Mouse (Mus musculus) thymus, adult 2 months (tissue): Measurements from ENCODE around the gene Efnb2. TPM values are rescaled to one million over a fixed set of nuclear protein-coding genes. Genes with fewer than 3 reads are reported as not detected.

Experiments
- DNase-seq: peaks from one replicate; pipeline ENCODE4 v3.0.0; 2021
- H3K27ac ChIP-seq: fragments of 200-500 bp; 2 replicates; pipeline ENCODE4 v1.5.1; 2012; ENCODE audit warnings: low read length, control low read depth; ENCODE audit not compliant: control insufficient read depth, insufficient read depth
- H3K27me3 ChIP-seq: fragments of 200-500 bp; 2 replicates; pipeline ENCODE4 v1.6.1; 2012; ENCODE audit warnings: mild to moderate bottlenecking, low read length, moderate library complexity, mixed read lengths; ENCODE audit not compliant: control insufficient read depth, insufficient read depth
- H3K36me3 ChIP-seq: fragments of 200-500 bp; 2 replicates; pipeline ENCODE4 v1.6.1; 2012; ENCODE audit warnings: mild to moderate bottlenecking, low read length, moderate library complexity; ENCODE audit not compliant: control insufficient read depth, insufficient read depth
- H3K4me1 ChIP-seq: fragments of 200-500 bp; replicated peaks from 2 replicates; pipeline ENCODE4 v1.6.1; 2012; ENCODE audit warnings: low read length; ENCODE audit not compliant: control insufficient read depth, insufficient read depth
- H3K4me3 ChIP-seq: fragments of 200-500 bp; 2 replicates; pipeline ENCODE4 v1.5.1; 2012; ENCODE audit warnings: mild to moderate bottlenecking, low read length, control low read depth, moderate library complexity; ENCODE audit not compliant: control insufficient read depth, insufficient read depth
- CTCF ChIP-seq: fragments of 200-500 bp; IDR thresholded peaks from 2 replicates; pipeline ENCODE4 v1.5.1; 2012; ENCODE audit warnings: mild to moderate bottlenecking, control low read depth, low read length, moderate library complexity, borderline replicate concordance; ENCODE audit not compliant: control insufficient read depth, poor library complexity, insufficient read depth; ENCODE audit errors: extremely low read depth
- POLR2A ChIP-seq: fragments of 200-500 bp; IDR thresholded peaks from 2 replicates; pipeline ENCODE4 v1.6.1; 2012; ENCODE audit warnings: mild to moderate bottlenecking, low read length, control low read depth, moderate library complexity; ENCODE audit not compliant: control insufficient read depth, poor library complexity, insufficient read depth; ENCODE audit errors: extremely low read depth
- WGBS: fragments of 180-500 bp; shearing (Covaris S2); methylation state at CpG from one replicate; pipeline ENCODE4 v1.1.7; 2018; 5-methylcytosine and 5-hydroxymethylcytosine counted together
- polyA plus RNA-seq: library from polyadenylated mRNA; depleted of rRNA; stranded (reverse); fragments of >200 nt; gene quantifications from 2 replicates; pipeline ENCODE4 v1.2.3, GENCODE M21; 2012; rRNA removed

Efnb2 gene
- 17.6 and 17.8 TPM in 2 replicates for polyA plus RNA-seq

GRCm38 (mm10) chr8:8661103-8661758 is at the start of gene Efnb2:
TSS of gene Efnb2 (minus strand) at chr8:8661242.
- TF ChIP-seq CTCF, result no peak
- peak; percentile 57; the same call in 1 of the 2 replicates for TF ChIP-seq POLR2A
- Histone ChIP-seq H3K4me1 (peaks cover 11% of the 10 kb centered on the region), H3K27ac (no peak within 1 kb of the TSS), H3K27me3 (peaks cover 17% of the 10 kb centered on the region), H3K4me3 (peak within 1 kb of the TSS; percentile 58), H3K36me3 (peaks cover 3% of the 10 kb centered on the region; the same call in 1 of the 2 replicates)
- under 1% methylated on average over 70 of the region's 70 CpGs for WGBS
- DNase-seq, result peak; percentile 98

- 66% methylated on average over 9 of the region's 9 CpGs for WGBS
- no peak for DNase-seq
- H3K4me3 ChIP-seq, result no peak overlapping the region
- no peaks in the 10 kb centered on the region for H3K36me3 ChIP-seq
- no peak for TF ChIP-seq CTCF
- no peak for TF ChIP-seq POLR2A
- H3K4me1 ChIP-seq, result no peaks in the 10 kb centered on the region
- H3K27ac ChIP-seq, result no peak overlapping the region
- H3K27me3 ChIP-seq, result no peaks in the 10 kb centered on the region
Measured at GRCm38 (mm10) chr8:8704813-8705212, 43.8 kb upstream of the Efnb2 start.

DNA sequence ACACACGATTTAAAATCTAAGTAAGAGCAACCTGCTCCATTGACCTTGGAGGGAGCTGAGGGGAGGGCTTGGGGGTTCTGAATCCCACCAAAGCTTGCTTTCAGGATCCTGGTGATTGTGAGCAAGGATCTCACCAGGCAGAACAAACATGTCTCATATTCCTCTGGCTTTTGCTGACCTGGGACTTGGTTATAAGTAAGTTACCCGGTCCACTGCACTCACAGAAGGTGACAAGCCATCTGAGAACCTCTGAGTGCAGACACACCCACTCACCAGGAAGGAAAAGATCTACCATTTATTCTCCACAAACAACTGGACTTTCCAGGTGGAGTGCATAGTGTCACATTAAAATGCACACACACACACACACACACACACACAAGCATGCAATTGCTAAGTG is 42.6 kb upstream of the Efnb2 start:
- 55% methylated on average over 2 of the region's 2 CpGs for WGBS
- Histone ChIP-seq H3K4me3 (no peak overlapping the region), H3K27me3 (no peaks in the 10 kb centered on the region), H3K36me3 (no peaks in the 10 kb centered on the region), H3K4me1 (no peaks in the 10 kb centered on the region), H3K27ac (no peak overlapping the region)
- DNase-seq, result no peak
- no peak for TF ChIP-seq POLR2A
- no peak for TF ChIP-seq CTCF

DNA sequence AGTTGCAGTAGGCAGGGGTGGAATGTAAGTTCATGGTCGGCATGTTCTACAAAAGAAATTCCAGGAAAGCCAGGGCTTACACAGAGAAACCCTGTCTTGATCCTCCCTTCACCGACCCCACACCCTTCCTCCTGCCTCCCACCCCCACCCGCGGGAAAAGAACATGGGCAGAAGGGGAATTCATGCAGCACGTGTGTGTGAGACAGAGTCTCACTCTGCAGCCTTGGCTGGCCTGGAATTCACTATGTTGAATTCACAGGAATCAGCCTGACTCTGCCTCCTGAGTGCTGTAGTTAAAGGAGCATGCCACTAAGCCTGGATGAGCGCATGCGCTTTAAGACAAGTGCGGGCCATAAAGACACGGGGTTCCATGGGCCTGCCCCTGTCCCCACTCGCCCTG is 39.8 kb upstream of the Efnb2 start:
- TF ChIP-seq POLR2A, result no peak
- no peak for TF ChIP-seq CTCF
- H3K27ac ChIP-seq, result no peak overlapping the region
- no peak for DNase-seq
- no peaks in the 10 kb centered on the region for H3K36me3 ChIP-seq
- H3K4me1 ChIP-seq, result no peaks in the 10 kb centered on the region
- no peak overlapping the region for H3K4me3 ChIP-seq
- H3K27me3 ChIP-seq, result no peaks in the 10 kb centered on the region
- WGBS, result 95% methylated on average over 10 of the region's 10 CpGs

GRCm38 (mm10) chr8:8700229-8700628 is 39.2 kb upstream of the Efnb2 start:
- no peaks in the 10 kb centered on the region for H3K4me1 ChIP-seq
- 89% methylated on average over 4 of the region's 4 CpGs for WGBS
- no peaks in the 10 kb centered on the region for H3K36me3 ChIP-seq
- no peak overlapping the region for H3K4me3 ChIP-seq
- H3K27ac ChIP-seq, result no peak overlapping the region
- TF ChIP-seq POLR2A (no peak), CTCF (no peak)
- no peak for DNase-seq
- H3K27me3 ChIP-seq, result no peaks in the 10 kb centered on the region

DNA sequence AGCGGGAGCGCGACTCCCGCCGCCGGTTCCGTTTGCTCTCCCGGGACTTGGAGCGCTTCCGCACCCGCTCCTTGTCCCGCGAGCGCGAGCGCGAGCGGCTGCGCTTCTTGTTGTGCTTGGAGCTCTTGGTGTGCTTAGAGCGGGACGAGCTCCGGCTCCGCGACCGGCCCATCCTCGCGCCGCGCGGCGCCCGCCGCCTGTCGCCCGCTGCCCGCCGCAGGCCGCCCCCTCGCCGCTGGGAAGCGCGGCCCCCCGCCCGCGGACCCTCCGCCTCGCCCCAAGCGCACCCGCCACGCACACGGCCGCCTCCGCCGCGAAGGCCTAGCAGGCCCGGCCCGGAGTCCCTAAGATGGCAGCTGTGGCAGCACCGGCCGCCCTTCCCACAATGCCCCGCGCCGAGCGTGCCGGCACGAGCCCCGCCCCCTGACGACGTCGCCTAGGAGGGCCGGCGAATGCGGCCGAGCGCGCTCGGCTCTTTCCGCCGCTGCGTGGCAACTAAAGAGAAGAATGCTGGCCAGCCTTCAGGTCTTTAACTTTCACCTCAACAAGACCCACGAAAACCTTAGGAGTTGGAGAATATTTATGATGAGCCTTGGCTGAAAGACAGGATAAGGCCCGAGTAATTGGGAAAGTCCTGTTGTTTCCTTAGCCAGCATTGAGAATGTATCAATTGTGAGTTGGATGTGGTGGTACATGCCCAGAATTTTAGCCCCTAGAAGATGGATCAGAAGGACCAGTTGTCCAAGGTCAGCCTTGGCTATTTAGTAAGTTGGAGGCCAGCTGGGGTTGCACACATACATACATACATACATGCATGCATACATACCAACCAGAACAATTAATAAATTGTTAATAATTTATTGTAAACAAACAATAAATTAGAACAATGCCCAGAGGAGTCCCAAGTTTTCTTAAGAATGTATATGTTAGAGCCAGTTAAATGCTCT is 29.4 kb upstream of the Efnb2 start, which contains the start of gene Arglu1:
Gene Arglu1, minus strand, starts transcription at position 376 of the 947 bp plus-strand sequence.
- under 1% methylated on average over 80 of the region's 81 CpGs for WGBS
- peak within 1 kb of the TSS; percentile 56 for H3K27ac ChIP-seq

More for the DNA sequence above, 29.4 kb upstream of the Efnb2 start, which contains the start of gene Arglu1:
- TF ChIP-seq POLR2A, result peak; percentile 92
- TF ChIP-seq CTCF, result peak; percentile 66; the same call in 1 of the 2 replicates
- H3K4me1 ChIP-seq, result peaks cover 15% of the 10 kb centered on the region
- no peaks in the 10 kb centered on the region for H3K36me3 ChIP-seq
- peak; percentile 98 for DNase-seq
- H3K27me3 ChIP-seq, result no peaks in the 10 kb centered on the region
- H3K4me3 ChIP-seq, result peak within 1 kb of the TSS; percentile 78
